Mouse (Mus musculus) kidney, embryonic 16.5 days (tissue): Measurements from ENCODE around the gene Gdpd5. TPM values are rescaled to one million over a fixed set of nuclear protein-coding genes. Genes with fewer than 3 reads are reported as not detected.

ENCODE experiments used
- ATAC-seq: fragments of 200-750 bp; cut with Nextera tagmentation; 2 replicates; pipeline ENCODE4 v1.8.0; 2017; ENCODE audit warnings: moderate TSS enrichment; ENCODE audit not compliant: low FRiP score, low TSS enrichment
- H3K27ac ChIP-seq: fragments of 300-500 bp; sonication (generic); 2 replicates; pipeline ENCODE4 v1.5.1; 2014; ENCODE audit warnings: low read length
- H3K27me3 ChIP-seq: fragments of 300-500 bp; sonication (generic); 2 replicates; pipeline ENCODE4 v1.6.1; 2014; ENCODE audit warnings: low read length, control low read depth, mixed read lengths; ENCODE audit not compliant: insufficient read depth
- H3K36me3 ChIP-seq: fragments of 300-500 bp; sonication (generic); 2 replicates; pipeline ENCODE4 v1.6.1; 2014; ENCODE audit warnings: low read length, control low read depth, mixed read lengths; ENCODE audit not compliant: insufficient read depth
- H3K4me1 ChIP-seq: fragments of 300-500 bp; sonication (generic); 2 replicates; pipeline ENCODE4 v1.6.1; 2014; ENCODE audit warnings: low read length, control low read depth, mixed read lengths; ENCODE audit not compliant: insufficient read depth
- H3K4me2 ChIP-seq: fragments of 300-500 bp; sonication (generic); replicated peaks from 2 replicates; pipeline ENCODE4 v1.6.1; 2014; ENCODE audit warnings: low read depth, low read length
- H3K4me3 ChIP-seq: fragments of 300-500 bp; sonication (generic); 2 replicates; pipeline ENCODE4 v1.5.1; 2014; ENCODE audit warnings: mild to moderate bottlenecking, low read length
- H3K9ac ChIP-seq: fragments of 300-500 bp; sonication (generic); replicated peaks from 2 replicates; pipeline ENCODE4 v1.6.1; 2014; ENCODE audit warnings: low read length
- H3K9me3 ChIP-seq: fragments of 300-500 bp; sonication (generic); 2 replicates; pipeline ENCODE4 v1.6.1; 2016; ENCODE audit warnings: low read length, control low read depth
- WGBS: fragments of 180-500 bp; shearing (Covaris S2); extraction: QIAGEN DNeasy Blood & Tissue Kit; methylation state at CpG from one replicate; pipeline ENCODE4 v1.1.7; 2014; 5-methylcytosine and 5-hydroxymethylcytosine counted together
- polyA plus RNA-seq: library from polyadenylated mRNA; unstranded; fragments of >200 nt; fragmentation: Nextera tagmentation; extraction: Ambion mirVana; gene quantifications from 2 replicates; pipeline ENCODE4 v1.2.1, GENCODE M21; 2015

Gene Gdpd5
- polyA plus RNA-seq, 1 experiment from 2014 or later = 20.5 TPM

DNA sequence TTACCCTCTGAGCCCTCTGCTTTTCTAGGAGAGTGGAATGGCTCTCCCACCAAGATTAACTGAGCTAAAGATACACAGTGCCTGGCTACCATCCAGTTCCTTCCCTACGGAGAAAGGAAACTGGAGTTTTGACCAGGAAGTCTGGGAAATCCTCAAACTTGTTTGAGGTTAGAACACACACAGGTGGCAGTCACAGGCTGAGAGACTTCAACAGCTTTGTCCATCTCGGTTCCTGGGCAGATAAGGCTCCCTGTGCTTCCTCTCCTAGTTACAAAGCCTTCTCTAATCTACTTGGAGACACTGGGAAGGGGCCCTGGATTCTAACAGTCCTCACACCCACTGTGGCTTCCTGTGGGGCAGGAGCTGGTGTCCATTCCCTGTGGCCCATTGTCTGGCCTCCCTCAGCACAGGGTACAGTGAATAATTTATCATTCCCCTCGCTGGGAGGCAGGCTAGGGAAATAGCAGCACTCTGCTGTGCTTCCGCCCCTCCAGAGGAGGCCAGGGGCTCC, 2.9 kb downstream of the Gdpd5 start:
- peak overlapping the region; percentile 84 for H3K27ac ChIP-seq
- H3K4me1 ChIP-seq = peaks cover 58% of the 10 kb centered on the region
- no peaks in the 10 kb centered on the region for H3K36me3 ChIP-seq
- 29% methylated on average over 4 of the region's 4 CpGs for WGBS
- peak overlapping the region; percentile 72 for H3K4me3 ChIP-seq
- H3K9me3 ChIP-seq = no peaks in the 10 kb centered on the region
- no peaks in the 10 kb centered on the region for H3K27me3 ChIP-seq
- H3K4me2 ChIP-seq = peak overlapping the region; percentile 96
- no peak for ATAC-seq
- peak overlapping the region; percentile 64 for H3K9ac ChIP-seq

GRCm38 (mm10) chr7:99386030-99386429, 4.8 kb downstream of the Gdpd5 start:
- Histone ChIP-seq H3K9me3 (no peaks in the 10 kb centered on the region), H3K4me2 (no peak overlapping the region), H3K4me1 (peaks cover 59% of the 10 kb centered on the region), H3K27ac (no peak overlapping the region), H3K9ac (no peak overlapping the region), H3K27me3 (no peaks in the 10 kb centered on the region), H3K36me3 (no peaks in the 10 kb centered on the region), H3K4me3 (no peak overlapping the region)
- WGBS = 52% methylated on average over 5 of the region's 5 CpGs
- no peak for ATAC-seq

GRCm38 (mm10) chr7:99386811-99387210, 5.6 kb downstream of the Gdpd5 start:
- Histone ChIP-seq H3K27me3 (no peaks in the 10 kb centered on the region), H3K9me3 (no peaks in the 10 kb centered on the region), H3K4me2 (no peak overlapping the region), H3K4me1 (peaks cover 59% of the 10 kb centered on the region), H3K9ac (no peak overlapping the region), H3K27ac (no peak overlapping the region), H3K36me3 (no peaks in the 10 kb centered on the region), H3K4me3 (no peak overlapping the region)
- WGBS = 77% methylated on average over 4 of the region's 4 CpGs
- no peak for ATAC-seq

GRCm38 (mm10) chr7:99387356-99387755, 6.1 kb downstream of the Gdpd5 start:
- no peak for ATAC-seq

GRCm38 (mm10) chr7:99390559-99390958, 9.3 kb downstream of the Gdpd5 start:
- ATAC-seq = no peak
- no peak overlapping the region for H3K4me2 ChIP-seq
- no peak overlapping the region for H3K9ac ChIP-seq
- no peak overlapping the region for H3K27ac ChIP-seq
- no peak overlapping the region for H3K4me3 ChIP-seq
- no peaks in the 10 kb centered on the region for H3K9me3 ChIP-seq
- H3K4me1 ChIP-seq = peaks cover 32% of the 10 kb centered on the region
- H3K27me3 ChIP-seq = no peaks in the 10 kb centered on the region
- no peaks in the 10 kb centered on the region for H3K36me3 ChIP-seq
- WGBS = 55% methylated on average over 4 of the region's 4 CpGs

More at GRCm38 (mm10) chr7:99387356-99387755, 6.1 kb downstream of the Gdpd5 start:
- no peak overlapping the region for H3K27ac ChIP-seq
- H3K27me3 ChIP-seq = no peaks in the 10 kb centered on the region
- H3K4me2 ChIP-seq = no peak overlapping the region
- WGBS = 93% methylated on average over 5 of the region's 5 CpGs
- H3K36me3 ChIP-seq = no peaks in the 10 kb centered on the region
- peaks cover 55% of the 10 kb centered on the region for H3K4me1 ChIP-seq
- H3K4me3 ChIP-seq = no peak overlapping the region
- H3K9me3 ChIP-seq = no peaks in the 10 kb centered on the region
- H3K9ac ChIP-seq = no peak overlapping the region

DNA sequence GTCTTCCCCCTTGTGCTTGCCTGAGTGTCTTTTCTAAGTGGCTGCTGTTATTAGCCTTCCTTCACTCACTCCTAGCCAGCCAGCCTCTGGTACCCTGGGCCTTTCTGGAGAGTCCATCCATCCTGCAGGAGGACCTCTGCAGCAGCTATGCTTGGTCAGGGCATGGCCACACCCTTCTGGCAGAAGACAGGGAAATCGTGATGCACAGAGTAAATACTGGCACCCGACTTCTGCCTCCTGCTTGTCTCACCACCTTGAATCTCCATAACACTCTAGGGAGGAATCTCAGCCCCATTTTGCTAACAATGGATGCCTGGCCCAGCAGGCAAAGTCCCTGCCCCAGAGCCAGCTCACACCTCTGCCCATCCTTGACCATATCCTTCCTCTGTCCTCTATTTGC, 11.5 kb downstream of the Gdpd5 start:
- H3K27ac ChIP-seq = no peak overlapping the region
- ATAC-seq = no peak
- H3K9me3 ChIP-seq = no peaks in the 10 kb centered on the region
- H3K4me3 ChIP-seq = no peak overlapping the region
- peaks cover 19% of the 10 kb centered on the region for H3K4me1 ChIP-seq
- H3K4me2 ChIP-seq = no peak overlapping the region
- no peak overlapping the region for H3K9ac ChIP-seq
- H3K27me3 ChIP-seq = no peaks in the 10 kb centered on the region
- H3K36me3 ChIP-seq = no peaks in the 10 kb centered on the region
- 75% methylated on average over 2 of the region's 2 CpGs for WGBS

- H3K27ac ChIP-seq = no peak overlapping the region
- ATAC-seq = no peak
- WGBS = 69% methylated on average over 13 of the region's 13 CpGs
These were observed 12.6 kb downstream of the Gdpd5 start for GRCm38 (mm10) chr7:99393711-99394325.

DNA sequence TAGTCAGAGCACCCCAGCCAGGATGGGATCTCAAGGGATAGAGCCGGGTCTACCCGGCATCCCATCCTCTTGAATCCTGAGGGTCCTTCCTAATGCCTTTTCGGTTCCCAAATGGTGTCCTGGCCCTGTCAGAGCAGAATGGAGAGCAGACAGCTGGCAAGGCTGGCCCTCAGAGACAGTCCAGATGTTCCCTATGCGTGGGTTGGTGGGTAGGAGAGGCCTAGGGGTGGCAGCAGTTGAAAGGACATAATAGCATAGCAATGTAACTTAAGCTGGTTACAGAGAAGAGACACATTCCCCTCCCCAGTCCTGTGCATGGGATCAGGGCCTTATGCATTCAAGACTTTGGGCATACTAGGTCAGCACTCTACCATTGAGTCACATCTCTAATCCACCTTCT, 14.2 kb downstream of the Gdpd5 start:
- H3K9ac ChIP-seq = no peak overlapping the region
- H3K4me1 ChIP-seq = peaks cover 4% of the 10 kb centered on the region; the same call in 1 of the 2 replicates
- H3K36me3 ChIP-seq = no peaks in the 10 kb centered on the region
- no peak overlapping the region for H3K4me3 ChIP-seq
- H3K9me3 ChIP-seq = no peaks in the 10 kb centered on the region
- no peaks in the 10 kb centered on the region for H3K27me3 ChIP-seq
- no peak overlapping the region; the same call in 1 of the 2 replicates for H3K27ac ChIP-seq
- 61% methylated on average over 4 of the region's 4 CpGs for WGBS
- H3K4me2 ChIP-seq = no peak overlapping the region
- ATAC-seq = peak; percentile 36; the same call in 1 of the 2 replicates

More at GRCm38 (mm10) chr7:99393711-99394325, 12.6 kb downstream of the Gdpd5 start:
- Histone ChIP-seq H3K9ac (no peak overlapping the region), H3K4me3 (no peak overlapping the region), H3K36me3 (no peaks in the 10 kb centered on the region), H3K27me3 (no peaks in the 10 kb centered on the region), H3K9me3 (no peaks in the 10 kb centered on the region), H3K4me1 (peaks cover 16% of the 10 kb centered on the region), H3K4me2 (no peak overlapping the region)

DNA sequence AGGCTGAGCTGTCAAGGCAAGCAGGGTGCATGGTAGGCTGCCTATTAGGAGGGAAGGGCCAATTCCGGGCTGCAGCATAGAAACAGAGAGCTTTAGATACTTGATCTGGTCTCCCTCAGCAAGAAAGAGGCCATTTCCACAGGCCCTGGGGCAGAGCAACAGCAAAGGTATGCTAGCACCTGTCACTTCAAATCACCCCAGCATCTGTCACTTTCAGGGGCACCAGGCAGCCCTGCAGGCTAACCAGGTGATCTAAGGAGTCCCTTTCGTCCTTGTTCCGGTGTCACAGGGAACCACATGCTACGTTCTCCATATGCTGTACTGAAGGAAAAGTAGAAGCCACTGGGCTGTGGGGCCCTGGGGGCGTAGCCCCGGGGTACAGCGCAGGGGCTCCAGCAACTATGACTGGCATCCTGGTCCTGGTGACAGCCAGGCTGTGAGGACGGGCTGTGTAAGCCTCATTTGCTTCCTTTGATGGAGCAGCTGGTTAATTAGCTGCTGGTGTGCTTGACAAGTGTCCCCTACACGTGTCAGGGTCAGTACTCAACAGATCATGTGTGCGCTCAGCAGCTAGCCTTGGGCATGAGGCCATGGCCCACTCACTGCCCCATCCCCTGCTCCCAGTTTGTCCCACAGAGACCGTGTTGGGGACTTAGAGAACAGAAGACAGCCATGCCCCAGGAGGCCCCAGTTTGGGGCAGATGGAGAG, 14.8 kb downstream of the Gdpd5 start:
- no peak for ATAC-seq

More for the DNA sequence above, 14.8 kb downstream of the Gdpd5 start:
- Histone ChIP-seq H3K27ac (no peak overlapping the region), H3K9me3 (no peaks in the 10 kb centered on the region), H3K4me3 (no peak overlapping the region), H3K36me3 (no peaks in the 10 kb centered on the region), H3K27me3 (no peaks in the 10 kb centered on the region), H3K4me2 (no peak overlapping the region), H3K9ac (no peak overlapping the region), H3K4me1 (peaks cover 4% of the 10 kb centered on the region; the same call in 1 of the 2 replicates)
- 52% methylated on average over 11 of the region's 11 CpGs for WGBS
